Mouse (Mus musculus) heart, postnatal 0 days (tissue): ENCODE data around the gene Pdlim5.

ENCODE experiments used
- CTCF ChIP-seq: IDR thresholded peaks from 2 replicates; pipeline ENCODE4 v1.5.1; 2016; ENCODE audit warnings: antibody characterized with exemption, control low read depth, low read depth
- EP300 ChIP-seq: IDR thresholded peaks from 2 replicates; pipeline ENCODE4 v1.6.1; 2016; ENCODE audit warnings: antibody characterized with exemption, low read depth

DNA sequence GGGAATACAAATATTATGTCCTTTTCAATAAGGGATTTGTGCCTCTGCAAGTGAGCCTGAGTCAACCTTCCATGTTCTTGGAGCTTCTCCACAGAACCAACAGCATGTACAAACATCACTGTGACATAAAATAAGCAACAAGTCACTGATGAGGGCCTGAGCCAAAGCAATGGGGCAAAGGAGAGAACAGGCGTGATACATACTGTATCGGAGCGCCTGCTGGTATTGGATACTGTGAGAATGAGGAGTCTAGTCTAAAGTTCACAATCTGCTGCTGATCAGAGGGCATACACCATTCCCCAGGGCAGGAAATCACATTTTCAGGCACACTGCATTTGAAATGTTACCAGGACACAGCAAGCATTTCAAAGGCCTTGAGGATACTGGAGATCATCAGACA, 119.0 kb downstream of the Pdlim5 start:
- TF ChIP-seq CTCF (no peak), EP300 (no peak)
